In the genomic region with DNA sequence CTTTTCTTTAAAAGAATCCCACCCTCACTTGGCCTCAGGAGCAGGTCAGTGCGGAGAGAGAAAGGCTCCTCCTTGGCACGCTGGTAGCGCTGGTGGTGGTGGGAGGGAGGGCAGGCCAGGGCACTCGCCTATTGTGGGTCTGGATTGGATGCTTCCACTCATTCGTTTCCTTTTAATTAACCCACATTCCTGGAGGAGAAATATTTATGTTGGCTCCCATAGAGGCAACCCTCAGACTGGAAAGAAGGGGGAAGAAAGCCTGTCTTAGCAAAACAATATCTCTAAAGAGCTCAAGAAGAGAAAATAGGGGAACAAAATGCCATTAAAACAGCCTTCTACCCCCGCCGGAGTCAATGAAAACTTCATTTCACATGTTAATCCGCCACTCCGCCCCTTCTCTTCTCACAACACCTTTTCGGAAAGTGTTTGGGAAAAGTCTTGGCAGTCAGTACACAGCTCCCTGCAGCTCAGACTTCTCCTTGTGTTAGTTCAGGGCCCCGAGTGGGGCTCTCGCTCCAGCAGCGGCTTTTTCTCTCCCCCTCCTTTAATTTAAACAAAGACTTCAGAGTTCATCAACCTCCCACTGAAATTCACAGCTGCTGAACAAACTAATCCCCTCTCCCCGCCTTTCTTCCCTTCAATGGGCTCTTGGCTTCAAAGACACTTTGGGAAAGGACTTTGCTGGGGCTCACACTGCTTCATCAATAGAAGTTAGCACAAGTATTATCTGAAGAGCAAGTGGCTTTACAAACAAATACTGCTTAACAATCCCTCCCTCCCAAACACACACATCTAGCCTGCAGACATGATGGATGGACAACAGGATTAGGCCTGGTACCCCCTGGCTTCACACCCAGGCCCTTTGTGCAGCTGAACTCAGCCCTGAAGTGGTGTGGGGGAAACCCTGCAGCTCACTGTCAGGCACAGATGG, we compare ENCODE assay signal across 11 mouse cellular contexts. TPM values are rescaled to one million over a fixed set of nuclear protein-coding genes. Genes with fewer than 3 reads are reported as not detected.
DNase-seq lines count a peak whose midpoint lies in the region; ATAC-seq and TF ChIP-seq lines count a peak whose summit lies in the region.
"Had no signal": no experiment of that assay in that cellular context is flagged by ENCODE, and none has a peak within 500 bp of the region (broad histone marks: within the 10 kb centered on the region; RNA-seq: fewer than 3 reads in every experiment).

No protein-coding gene starts in this region.

- H3K27ac ChIP-seq in lung, postnatal 0 days (ENCODE audit: low read length): no peak overlapping the region
- no peak overlapping the region for H3K27ac ChIP-seq in forebrain, embryonic 15.5 days (replicated peaks)
- H3K27ac ChIP-seq in limb, embryonic 13.5 days: no peak overlapping the region
- peak overlapping the region; percentile 48; the same call in 1 of the 2 replicates for H3K27ac ChIP-seq in stomach, embryonic 15.5 days

- no peak for TF ChIP-seq EP300 in lung, postnatal 0 days (IDR thresholded peaks at IDR 0.05)

- DNase-seq in lung, postnatal 0 days (ENCODE audit: low spot score): no peak
- no peak for DNase-seq in lung, postnatal 14 days
- DNase-seq in thymus, adult 18-20 months: no peak
- DNase-seq in right cerebral cortex, postnatal 36 days (ENCODE audit: low spot score in 2 of 2): no peak
- DNase-seq in layer of hippocampus, adult 11-12 months (ENCODE audit: low spot score): no peak
- DNase-seq: adrenal gland, adult 8-10 months; gastrocnemius, postnatal 36 days had no signal

- ATAC-seq in lung, postnatal 0 days: no peak
- ATAC-seq in forebrain, embryonic 15.5 days (replicated peaks): peak; percentile 88
- no peak for ATAC-seq in limb, embryonic 13.5 days (ENCODE audit: low FRiP score, low read depth)
- no peak for ATAC-seq in stomach, embryonic 15.5 days (ENCODE audit: insufficient read depth, low FRiP score, low read depth)

- no peaks in the 10 kb centered on the region for H3K9me3 ChIP-seq in lung, postnatal 0 days (ENCODE audit: low read length)
- no peaks in the 10 kb centered on the region for H3K9me3 ChIP-seq in forebrain, embryonic 15.5 days
- no peaks in the 10 kb centered on the region for H3K9me3 ChIP-seq in limb, embryonic 13.5 days
- H3K9me3 ChIP-seq in stomach, embryonic 15.5 days: no peaks in the 10 kb centered on the region

- WGBS in lung, postnatal 0 days: 12% methylated on average over 14 of the region's 14 CpGs
- WGBS in forebrain, embryonic 15.5 days: 2% methylated on average over 14 of the region's 14 CpGs
- WGBS in limb, embryonic 13.5 days: 11% methylated on average over 14 of the region's 14 CpGs
- WGBS in stomach, embryonic 15.5 days: 16% methylated on average over 14 of the region's 14 CpGs

- H3K27me3 ChIP-seq in lung, postnatal 0 days (replicated peaks; ENCODE audit: insufficient read depth, low read length): peaks cover 49% of the 10 kb centered on the region
- peaks cover 97% of the 10 kb centered on the region for H3K27me3 ChIP-seq in forebrain, embryonic 15.5 days
- peaks cover 94% of the 10 kb centered on the region for H3K27me3 ChIP-seq in limb, embryonic 13.5 days
- peaks cover 39% of the 10 kb centered on the region for H3K27me3 ChIP-seq in stomach, embryonic 15.5 days (replicated peaks)

- H3K36me3 ChIP-seq in lung, postnatal 0 days (ENCODE audit: insufficient read depth, low read length): no peaks in the 10 kb centered on the region
- H3K36me3 ChIP-seq in forebrain, embryonic 15.5 days: no peaks in the 10 kb centered on the region
- no peaks in the 10 kb centered on the region for H3K36me3 ChIP-seq in limb, embryonic 13.5 days
- H3K36me3 ChIP-seq in stomach, embryonic 15.5 days: no peaks in the 10 kb centered on the region

- H3K9ac ChIP-seq in lung, postnatal 0 days (replicated peaks; ENCODE audit: low read depth): no peak overlapping the region
- no peak overlapping the region for H3K9ac ChIP-seq in forebrain, embryonic 15.5 days (replicated peaks)
- no peak overlapping the region for H3K9ac ChIP-seq in limb, embryonic 13.5 days
- no peak overlapping the region for H3K9ac ChIP-seq in stomach, embryonic 15.5 days

- H3K4me1 ChIP-seq in lung, postnatal 0 days (ENCODE audit: insufficient read depth, low read depth, low read length): peaks cover 13% of the 10 kb centered on the region; the same call in 1 of the 2 replicates
- H3K4me1 ChIP-seq in forebrain, embryonic 15.5 days: peaks cover 29% of the 10 kb centered on the region
- H3K4me1 ChIP-seq in limb, embryonic 13.5 days: peaks cover 34% of the 10 kb centered on the region
- peaks cover 41% of the 10 kb centered on the region for H3K4me1 ChIP-seq in stomach, embryonic 15.5 days

- no peak overlapping the region for H3K4me2 ChIP-seq in lung, postnatal 0 days (replicated peaks; ENCODE audit: low read depth, low read length)
- no peak overlapping the region for H3K4me2 ChIP-seq in forebrain, embryonic 15.5 days (replicated peaks)
- peak overlapping the region; percentile 27 for H3K4me2 ChIP-seq in limb, embryonic 13.5 days (replicated peaks)
- H3K4me2 ChIP-seq in stomach, embryonic 15.5 days: peak overlapping the region; percentile 1; the same call in 1 of the 2 replicates

- TF ChIP-seq CTCF in lung, postnatal 0 days (IDR thresholded peaks at IDR 0.05): 0 out of 2 replicates have a peak, but pooled peaks have one; percentile 4

- no peak overlapping the region for H3K4me3 ChIP-seq in lung, postnatal 0 days (ENCODE audit: low read depth, low read length)
- no peak overlapping the region for H3K4me3 ChIP-seq in forebrain, embryonic 15.5 days
- H3K4me3 ChIP-seq in limb, embryonic 13.5 days: no peak overlapping the region
- H3K4me3 ChIP-seq in stomach, embryonic 15.5 days (replicated peaks): no peak overlapping the region

RNA-seq across cellular contexts. Expression of a gene that starts 21.5 kb away (rescaled TPM):
- polyA plus RNA-seq in lung, postnatal 0 days (2015; fragmentation: Nextera tagmentation; extraction: Ambion mirVana): not detected in 2 replicates
- 3.0 and 4.6 TPM in 2 replicates for polyA plus RNA-seq in forebrain, embryonic 15.5 days (2015; fragmentation: Nextera tagmentation; extraction: Ambion mirVana)
- 0.05 and 0.29 TPM in 2 replicates for polyA plus RNA-seq in limb, embryonic 13.5 days (2015; fragmentation: Nextera tagmentation; extraction: Ambion mirVana)
- 0.12 and 0.15 TPM in 2 replicates for polyA plus RNA-seq in stomach, embryonic 15.5 days (2015; fragmentation: Nextera tagmentation; extraction: Ambion mirVana)

RNA-seq across cellular contexts. Expression of a gene that starts 30.9 kb away (rescaled TPM):
- polyA plus RNA-seq in lung, postnatal 0 days (2015; fragmentation: Nextera tagmentation; extraction: Ambion mirVana): 0.42 and 0.46 TPM in 2 replicates
- 0.08 and 0.09 TPM in 2 replicates for polyA plus RNA-seq in forebrain, embryonic 15.5 days (2015; fragmentation: Nextera tagmentation; extraction: Ambion mirVana)
- 0.34 and 0.41 TPM in 2 replicates for polyA plus RNA-seq in limb, embryonic 13.5 days (2015; fragmentation: Nextera tagmentation; extraction: Ambion mirVana)
- 0.63 and 0.66 TPM in 2 replicates for polyA plus RNA-seq in stomach, embryonic 15.5 days (2015; fragmentation: Nextera tagmentation; extraction: Ambion mirVana)

RNA-seq across cellular contexts. Expression of a gene that starts 37.8 kb away (rescaled TPM):
- 0.86 TPM in 1 of 2 replicates, not detected in the other for polyA plus RNA-seq in lung, postnatal 0 days (2015; fragmentation: Nextera tagmentation; extraction: Ambion mirVana)
- polyA plus RNA-seq in forebrain, embryonic 15.5 days (2015; fragmentation: Nextera tagmentation; extraction: Ambion mirVana): not detected in 2 replicates
- not detected in 2 replicates for polyA plus RNA-seq in limb, embryonic 13.5 days (2015; fragmentation: Nextera tagmentation; extraction: Ambion mirVana)
- polyA plus RNA-seq in stomach, embryonic 15.5 days (2015; fragmentation: Nextera tagmentation; extraction: Ambion mirVana): 1.0 TPM in 1 of 2 replicates, not detected in the other
- polyA plus RNA-seq: thymus, postnatal 0 days had no signal

RNA-seq across cellular contexts. Expression of a gene that starts 40.5 kb away (rescaled TPM):
- 348 and 406 TPM in 2 replicates for polyA plus RNA-seq in lung, postnatal 0 days (2015; fragmentation: Nextera tagmentation; extraction: Ambion mirVana)
- polyA plus RNA-seq in forebrain, embryonic 15.5 days (2015; fragmentation: Nextera tagmentation; extraction: Ambion mirVana): 428 and 451 TPM in 2 replicates
- polyA plus RNA-seq in limb, embryonic 13.5 days (2015; fragmentation: Nextera tagmentation; extraction: Ambion mirVana): 497 and 524 TPM in 2 replicates
- 542 and 594 TPM in 2 replicates for polyA plus RNA-seq in stomach, embryonic 15.5 days (2015; fragmentation: Nextera tagmentation; extraction: Ambion mirVana)

RNA-seq across cellular contexts. Expression of a gene that starts 47.9 kb away (rescaled TPM):
- polyA plus RNA-seq in lung, postnatal 0 days (2015; fragmentation: Nextera tagmentation; extraction: Ambion mirVana): 21.7 and 23.8 TPM in 2 replicates
- polyA plus RNA-seq in forebrain, embryonic 15.5 days (2015; fragmentation: Nextera tagmentation; extraction: Ambion mirVana): 30.6 and 31.1 TPM in 2 replicates
- polyA plus RNA-seq in limb, embryonic 13.5 days (2015; fragmentation: Nextera tagmentation; extraction: Ambion mirVana): 39.6 and 40.1 TPM in 2 replicates
- polyA plus RNA-seq in stomach, embryonic 15.5 days (2015; fragmentation: Nextera tagmentation; extraction: Ambion mirVana): 27.0 and 27.2 TPM in 2 replicates

Comparison
In these comparisons a context has a peak if more than half of its experiments do, and no peak if none do; other contexts are left out.
1. H3K4me2 ChIP-seq: peak in limb, embryonic 13.5 days (single experiment) and stomach, embryonic 15.5 days (single experiment); none in lung, postnatal 0 days (single experiment) and forebrain, embryonic 15.5 days (single experiment).